Mouse (Mus musculus): ENCODE results near the gene Sptb. TPM values are rescaled to one million over a fixed set of nuclear protein-coding genes. Genes with fewer than 3 reads are reported as not detected.

Sptb gene
- polyA plus RNA-seq, 1 experiment, result 25.7 TPM

- no peak overlapping the region for H3K4me3 ChIP-seq (replicated peaks)
Measured at GRCm38 (mm10) chr12:76554871-76555386, 155.4 kb downstream of the Sptb start.

GRCm38 (mm10) chr12:76554392-76554791 lies 156.0 kb downstream of the Sptb start:
- Histone ChIP-seq H3K36me3 (replicated peaks; ENCODE audit: low read length) (peaks cover 3% of the 10 kb centered on the region), H3K27me3 (replicated peaks) (peaks cover 34% of the 10 kb centered on the region), H3K4me3 (replicated peaks) (no peak overlapping the region), H3K9me3 (peaks cover 8% of the 10 kb centered on the region; the same call in 1 of the 2 replicates), H3K4me1 (peaks cover 29% of the 10 kb centered on the region)
- TF ChIP-seq GATA1 (IDR thresholded peaks at IDR 0.05; ENCODE audit: borderline replicate concordance, low read length) (no peak), FLI1 (IDR thresholded peaks at IDR 0.05; ENCODE audit: low read length) (no peak)

More at GRCm38 (mm10) chr12:76554871-76555386, 155.4 kb downstream of the Sptb start:
- TF ChIP-seq GATA1 (IDR thresholded peaks at IDR 0.05; ENCODE audit: borderline replicate concordance, low read length), result no peak
- no peak for TF ChIP-seq FLI1 (IDR thresholded peaks at IDR 0.05; ENCODE audit: low read length)
- peaks cover 5% of the 10 kb centered on the region; the same call in 1 of the 2 replicates for H3K9me3 ChIP-seq
- H3K4me1 ChIP-seq, result peaks cover 24% of the 10 kb centered on the region
- peaks cover 3% of the 10 kb centered on the region for H3K36me3 ChIP-seq (replicated peaks; ENCODE audit: low read length)
- peaks cover 35% of the 10 kb centered on the region for H3K27me3 ChIP-seq (replicated peaks)

GRCm38 (mm10) chr12:76553917-76554316 lies 156.4 kb downstream of the Sptb start:
- Histone ChIP-seq H3K4me3 (replicated peaks) (no peak overlapping the region), H3K27me3 (replicated peaks) (peaks cover 36% of the 10 kb centered on the region), H3K36me3 (replicated peaks; ENCODE audit: low read length) (peaks cover 3% of the 10 kb centered on the region), H3K9me3 (peaks cover 8% of the 10 kb centered on the region; the same call in 1 of the 2 replicates), H3K4me1 (peaks cover 32% of the 10 kb centered on the region)
- TF ChIP-seq FLI1 (IDR thresholded peaks at IDR 0.05; ENCODE audit: low read length), result no peak
- no peak for TF ChIP-seq GATA1 (IDR thresholded peaks at IDR 0.05; ENCODE audit: borderline replicate concordance, low read length)

GRCm38 (mm10) chr12:76552958-76553357 lies 157.4 kb downstream of the Sptb start:
- no peak overlapping the region for H3K4me3 ChIP-seq (replicated peaks)
- TF ChIP-seq GATA1 (IDR thresholded peaks at IDR 0.05; ENCODE audit: borderline replicate concordance, low read length), result no peak
- TF ChIP-seq FLI1 (IDR thresholded peaks at IDR 0.05; ENCODE audit: low read length), result no peak
- peaks cover 8% of the 10 kb centered on the region; the same call in 1 of the 2 replicates for H3K9me3 ChIP-seq
- peaks cover 42% of the 10 kb centered on the region for H3K27me3 ChIP-seq (replicated peaks)
- H3K4me1 ChIP-seq, result peaks cover 37% of the 10 kb centered on the region
- H3K36me3 ChIP-seq (replicated peaks; ENCODE audit: low read length), result peaks cover 3% of the 10 kb centered on the region

GRCm38 (mm10) chr12:76552321-76552720 lies 158.0 kb downstream of the Sptb start:
- peaks cover 3% of the 10 kb centered on the region for H3K36me3 ChIP-seq (replicated peaks; ENCODE audit: low read length)
- H3K9me3 ChIP-seq, result peaks cover 8% of the 10 kb centered on the region; the same call in 1 of the 2 replicates
- H3K27me3 ChIP-seq (replicated peaks), result peaks cover 43% of the 10 kb centered on the region
- TF ChIP-seq GATA1 (IDR thresholded peaks at IDR 0.05; ENCODE audit: borderline replicate concordance, low read length) (no peak), FLI1 (IDR thresholded peaks at IDR 0.05; ENCODE audit: low read length) (no peak)
- H3K4me3 ChIP-seq (replicated peaks), result no peak overlapping the region
- H3K4me1 ChIP-seq, result peaks cover 44% of the 10 kb centered on the region

GRCm38 (mm10) chr12:76549203-76549602 lies 161.1 kb downstream of the Sptb start:
- no peak overlapping the region for H3K4me3 ChIP-seq (replicated peaks)
- peaks cover 45% of the 10 kb centered on the region for H3K4me1 ChIP-seq
- no peak for TF ChIP-seq FLI1 (IDR thresholded peaks at IDR 0.05; ENCODE audit: low read length)
- no peak for TF ChIP-seq GATA1 (IDR thresholded peaks at IDR 0.05; ENCODE audit: borderline replicate concordance, low read length)
- peaks cover 3% of the 10 kb centered on the region for H3K36me3 ChIP-seq (replicated peaks; ENCODE audit: low read length)
- peaks cover 40% of the 10 kb centered on the region for H3K27me3 ChIP-seq (replicated peaks)
- H3K9me3 ChIP-seq, result peaks cover 8% of the 10 kb centered on the region; the same call in 1 of the 2 replicates

GRCm38 (mm10) chr12:76548082-76548423 lies 162.3 kb downstream of the Sptb start:
- Histone ChIP-seq H3K27me3 (replicated peaks) (peaks cover 40% of the 10 kb centered on the region), H3K9me3 (peaks cover 8% of the 10 kb centered on the region; the same call in 1 of the 2 replicates), H3K4me1 (peaks cover 33% of the 10 kb centered on the region), H3K4me3 (replicated peaks) (no peak overlapping the region), H3K36me3 (replicated peaks; ENCODE audit: low read length) (peaks cover 3% of the 10 kb centered on the region)
- TF ChIP-seq FLI1 (IDR thresholded peaks at IDR 0.05; ENCODE audit: low read length), result no peak
- no peak for TF ChIP-seq GATA1 (IDR thresholded peaks at IDR 0.05; ENCODE audit: borderline replicate concordance, low read length)

GRCm38 (mm10) chr12:76547409-76548081 lies 162.8 kb downstream of the Sptb start:
- TF ChIP-seq GATA1 (IDR thresholded peaks at IDR 0.05; ENCODE audit: borderline replicate concordance, low read length) (no peak), FLI1 (IDR thresholded peaks at IDR 0.05; ENCODE audit: low read length) (no peak)
- Histone ChIP-seq H3K27me3 (replicated peaks) (peaks cover 40% of the 10 kb centered on the region), H3K9me3 (peaks cover 8% of the 10 kb centered on the region; the same call in 1 of the 2 replicates), H3K36me3 (replicated peaks; ENCODE audit: low read length) (peaks cover 3% of the 10 kb centered on the region), H3K4me3 (replicated peaks) (no peak overlapping the region), H3K4me1 (peaks cover 31% of the 10 kb centered on the region)

GRCm38 (mm10) chr12:76546383-76547276 lies 163.7 kb downstream of the Sptb start:
- peaks cover 3% of the 10 kb centered on the region for H3K36me3 ChIP-seq (replicated peaks; ENCODE audit: low read length)
- TF ChIP-seq FLI1 (IDR thresholded peaks at IDR 0.05; ENCODE audit: low read length) (no peak), GATA1 (IDR thresholded peaks at IDR 0.05; ENCODE audit: borderline replicate concordance, low read length) (no peak)
- H3K4me3 ChIP-seq (replicated peaks), result no peak overlapping the region
- H3K9me3 ChIP-seq, result peaks cover 8% of the 10 kb centered on the region; the same call in 1 of the 2 replicates
- H3K4me1 ChIP-seq, result peaks cover 27% of the 10 kb centered on the region
- H3K27me3 ChIP-seq (replicated peaks), result peaks cover 40% of the 10 kb centered on the region
